Mouse (Mus musculus): ENCODE measurements around the gene Tnnt3. TPM values are rescaled to one million over a fixed set of nuclear protein-coding genes. Genes with fewer than 3 reads are reported as not detected.

Gene Tnnt3
- total RNA-seq (2014; rRNA removed) (1.3 and 4.7 TPM in 2 replicates), polyA plus RNA-seq (2015; fragmentation: Nextera tagmentation; extraction: Ambion mirVana) (3.1 and 3.9 TPM in 2 replicates)

- H3K36me3 ChIP-seq (ENCODE audit: insufficient read depth, low read length), result no peaks in the 10 kb centered on the region
- H3K4me1 ChIP-seq (ENCODE audit: insufficient read depth, low read length), result no peaks in the 10 kb centered on the region
- H3K27ac ChIP-seq, result no peak within 1 kb of the TSS
- no peak for DNase-seq (ENCODE audit: low spot score)
- TF ChIP-seq CTCF (IDR thresholded peaks at IDR 0.05; ENCODE audit: low read depth), result no peak
- H3K4me2 ChIP-seq (ENCODE audit: low read depth, low read length), result no peak within 1 kb of the TSS
- H3K27me3 ChIP-seq (ENCODE audit: insufficient read depth, low read length), result no peaks in the 10 kb centered on the region
- ATAC-seq, result no peak
- H3K9ac ChIP-seq (replicated peaks; ENCODE audit: low read length), result no peak within 1 kb of the TSS
- WGBS, result 85% methylated on average over 2 of the region's 2 CpGs
- H3K4me3 ChIP-seq (ENCODE audit: low read length), result no peak within 1 kb of the TSS
- H3K9me3 ChIP-seq (ENCODE audit: low read length), result no peaks in the 10 kb centered on the region
Measured at GRCm38 (mm10) chr7:142498575-142498974, at the start of gene Tnnt3. TSS of gene Tnnt3 (plus strand) at chr7:142498836.

GRCm38 (mm10) chr7:142449038-142449617, 49.5 kb upstream of the Tnnt3 start:
- Histone ChIP-seq H3K9ac (replicated peaks; ENCODE audit: low read length) (no peak overlapping the region), H3K4me2 (ENCODE audit: low read depth, low read length) (no peak overlapping the region), H3K36me3 (ENCODE audit: insufficient read depth, low read length) (no peaks in the 10 kb centered on the region), H3K9me3 (ENCODE audit: low read length) (no peaks in the 10 kb centered on the region), H3K27ac (no peak overlapping the region), H3K27me3 (ENCODE audit: insufficient read depth, low read length) (no peaks in the 10 kb centered on the region), H3K4me3 (ENCODE audit: low read length) (no peak overlapping the region), H3K4me1 (ENCODE audit: insufficient read depth, low read length) (no peaks in the 10 kb centered on the region)
- 79% methylated on average over 6 of the region's 6 CpGs for WGBS
- TF ChIP-seq CTCF (IDR thresholded peaks at IDR 0.05; ENCODE audit: low read depth), result no peak
- ATAC-seq (no peak), DNase-seq (ENCODE audit: low spot score) (no peak)

GRCm38 (mm10) chr7:142454706-142455105, 43.9 kb upstream of the Tnnt3 start:
- WGBS, result 48% methylated on average over 1 of the region's 1 CpGs
- no peak for ATAC-seq
- Histone ChIP-seq H3K36me3 (ENCODE audit: insufficient read depth, low read length) (no peaks in the 10 kb centered on the region), H3K4me2 (ENCODE audit: low read depth, low read length) (no peak overlapping the region), H3K4me1 (ENCODE audit: insufficient read depth, low read length) (peaks cover 13% of the 10 kb centered on the region; the same call in 1 of the 2 replicates), H3K4me3 (ENCODE audit: low read length) (no peak overlapping the region), H3K27ac (peak overlapping the region; percentile 48; the same call in 1 of the 2 replicates), H3K9me3 (ENCODE audit: low read length) (no peaks in the 10 kb centered on the region), H3K27me3 (ENCODE audit: insufficient read depth, low read length) (no peaks in the 10 kb centered on the region), H3K9ac (replicated peaks; ENCODE audit: low read length) (no peak overlapping the region)
- TF ChIP-seq CTCF (IDR thresholded peaks at IDR 0.05; ENCODE audit: low read depth), result no peak
- DNase-seq (ENCODE audit: low spot score), result no peak

GRCm38 (mm10) chr7:142455251-142455650, 43.4 kb upstream of the Tnnt3 start:
- WGBS, result 48% methylated on average over 2 of the region's 2 CpGs
- no peaks in the 10 kb centered on the region for H3K36me3 ChIP-seq (ENCODE audit: insufficient read depth, low read length)
- no peak overlapping the region for H3K9ac ChIP-seq (replicated peaks; ENCODE audit: low read length)
- no peak overlapping the region for H3K4me3 ChIP-seq (ENCODE audit: low read length)
- H3K4me1 ChIP-seq (ENCODE audit: insufficient read depth, low read length), result peaks cover 13% of the 10 kb centered on the region; the same call in 1 of the 2 replicates
- no peak overlapping the region for H3K4me2 ChIP-seq (ENCODE audit: low read depth, low read length)
- TF ChIP-seq CTCF (IDR thresholded peaks at IDR 0.05; ENCODE audit: low read depth), result no peak
- DNase-seq (ENCODE audit: low spot score), result no peak
- H3K27ac ChIP-seq, result peak overlapping the region; percentile 48; the same call in 1 of the 2 replicates
- H3K27me3 ChIP-seq (ENCODE audit: insufficient read depth, low read length), result no peaks in the 10 kb centered on the region
- ATAC-seq, result no peak
- no peaks in the 10 kb centered on the region for H3K9me3 ChIP-seq (ENCODE audit: low read length)

GRCm38 (mm10) chr7:142456806-142457205, 41.8 kb upstream of the Tnnt3 start:
- Histone ChIP-seq H3K27me3 (ENCODE audit: insufficient read depth, low read length) (no peaks in the 10 kb centered on the region), H3K27ac (peak overlapping the region; percentile 76), H3K9me3 (ENCODE audit: low read length) (no peaks in the 10 kb centered on the region), H3K36me3 (ENCODE audit: insufficient read depth, low read length) (no peaks in the 10 kb centered on the region), H3K4me3 (ENCODE audit: low read length) (no peak overlapping the region), H3K9ac (replicated peaks; ENCODE audit: low read length) (no peak overlapping the region), H3K4me1 (ENCODE audit: insufficient read depth, low read length) (peaks cover 13% of the 10 kb centered on the region; the same call in 1 of the 2 replicates), H3K4me2 (ENCODE audit: low read depth, low read length) (no peak overlapping the region)
- DNase-seq (ENCODE audit: low spot score), result no peak
- no peak for TF ChIP-seq CTCF (IDR thresholded peaks at IDR 0.05; ENCODE audit: low read depth)
- 62% methylated on average over 3 of the region's 3 CpGs for WGBS
- 0 out of 2 replicates have a peak, but pooled peaks have one; percentile 24 for ATAC-seq

- Histone ChIP-seq H3K36me3 (ENCODE audit: insufficient read depth, low read length) (no peaks in the 10 kb centered on the region), H3K9me3 (ENCODE audit: low read length) (no peaks in the 10 kb centered on the region), H3K4me2 (ENCODE audit: low read depth, low read length) (no peak overlapping the region), H3K4me3 (ENCODE audit: low read length) (no peak overlapping the region), H3K4me1 (ENCODE audit: insufficient read depth, low read length) (peaks cover 13% of the 10 kb centered on the region; the same call in 1 of the 2 replicates), H3K27me3 (ENCODE audit: insufficient read depth, low read length) (no peaks in the 10 kb centered on the region), H3K27ac (peak overlapping the region; percentile 76), H3K9ac (replicated peaks; ENCODE audit: low read length) (no peak overlapping the region)
- ATAC-seq (peak; percentile 88), DNase-seq (ENCODE audit: low spot score) (peak; percentile 82)
- 17% methylated on average over 3 of the region's 3 CpGs for WGBS
- TF ChIP-seq CTCF (IDR thresholded peaks at IDR 0.05; ENCODE audit: low read depth), result peak; percentile 54
Measured at GRCm38 (mm10) chr7:142457227-142457811, 41.3 kb upstream of the Tnnt3 start.

GRCm38 (mm10) chr7:142458026-142458425, 40.6 kb upstream of the Tnnt3 start:
- H3K9me3 ChIP-seq (ENCODE audit: low read length), result no peaks in the 10 kb centered on the region
- H3K27me3 ChIP-seq (ENCODE audit: insufficient read depth, low read length), result no peaks in the 10 kb centered on the region
- no peak overlapping the region for H3K4me2 ChIP-seq (ENCODE audit: low read depth, low read length)
- no peak overlapping the region for H3K9ac ChIP-seq (replicated peaks; ENCODE audit: low read length)
- DNase-seq (ENCODE audit: low spot score) (peak; percentile 38), ATAC-seq (peak; percentile 61)
- TF ChIP-seq CTCF (IDR thresholded peaks at IDR 0.05; ENCODE audit: low read depth), result no peak
- peak overlapping the region; percentile 76 for H3K27ac ChIP-seq
- H3K4me3 ChIP-seq (ENCODE audit: low read length), result no peak overlapping the region
- H3K4me1 ChIP-seq (ENCODE audit: insufficient read depth, low read length), result peaks cover 13% of the 10 kb centered on the region; the same call in 1 of the 2 replicates
- H3K36me3 ChIP-seq (ENCODE audit: insufficient read depth, low read length), result no peaks in the 10 kb centered on the region
- 36% methylated on average over 2 of the region's 2 CpGs for WGBS

Data from hindbrain, postnatal 0 days (tissue).